Mouse (Mus musculus) kidney, embryonic 16.5 days (tissue): ENCODE measurements at regions not wholly inside any gene's neighbourhood (a gene's known extent, or its start where the extent isn't known, plus 50 kb on each side); places are given as distances from the start of the nearest gene placed in this dataset. TPM values are rescaled to one million over a fixed set of nuclear protein-coding genes. Genes with fewer than 3 reads are reported as not detected.

Experiments
- ATAC-seq: fragments of 200-750 bp; cut with Nextera tagmentation; 2 replicates; pipeline ENCODE4 v1.8.0; 2017; ENCODE audit warnings: moderate TSS enrichment; ENCODE audit not compliant: low FRiP score, low TSS enrichment
- H3K27ac ChIP-seq: fragments of 300-500 bp; sonication (generic); 2 replicates; pipeline ENCODE4 v1.5.1; 2014; ENCODE audit warnings: low read length
- H3K27me3 ChIP-seq: fragments of 300-500 bp; sonication (generic); 2 replicates; pipeline ENCODE4 v1.6.1; 2014; ENCODE audit warnings: low read length, control low read depth, mixed read lengths; ENCODE audit not compliant: insufficient read depth
- H3K36me3 ChIP-seq: fragments of 300-500 bp; sonication (generic); 2 replicates; pipeline ENCODE4 v1.6.1; 2014; ENCODE audit warnings: low read length, control low read depth, mixed read lengths; ENCODE audit not compliant: insufficient read depth
- H3K4me1 ChIP-seq: fragments of 300-500 bp; sonication (generic); 2 replicates; pipeline ENCODE4 v1.6.1; 2014; ENCODE audit warnings: low read length, control low read depth, mixed read lengths; ENCODE audit not compliant: insufficient read depth
- H3K4me2 ChIP-seq: fragments of 300-500 bp; sonication (generic); replicated peaks from 2 replicates; pipeline ENCODE4 v1.6.1; 2014; ENCODE audit warnings: low read depth, low read length
- H3K4me3 ChIP-seq: fragments of 300-500 bp; sonication (generic); 2 replicates; pipeline ENCODE4 v1.5.1; 2014; ENCODE audit warnings: mild to moderate bottlenecking, low read length
- H3K9ac ChIP-seq: fragments of 300-500 bp; sonication (generic); replicated peaks from 2 replicates; pipeline ENCODE4 v1.6.1; 2014; ENCODE audit warnings: low read length
- H3K9me3 ChIP-seq: fragments of 300-500 bp; sonication (generic); 2 replicates; pipeline ENCODE4 v1.6.1; 2016; ENCODE audit warnings: low read length, control low read depth
- WGBS: fragments of 180-500 bp; shearing (Covaris S2); extraction: QIAGEN DNeasy Blood & Tissue Kit; methylation state at CpG from one replicate; pipeline ENCODE4 v1.1.7; 2014; 5-methylcytosine and 5-hydroxymethylcytosine counted together
- microRNA-seq: library from miRNA; unstranded; fragments of <30 nt; microRNA quantifications from one replicate; pipeline ENCODE4, GENCODE M21; 2016

- WGBS = 70% methylated on average over 4 of the region's 4 CpGs
- Histone ChIP-seq H3K27ac (no peak overlapping the region), H3K36me3 (no peaks in the 10 kb centered on the region), H3K9ac (no peak overlapping the region), H3K4me1 (no peaks in the 10 kb centered on the region), H3K9me3 (no peaks in the 10 kb centered on the region), H3K4me2 (no peak overlapping the region), H3K4me3 (no peak overlapping the region), H3K27me3 (no peaks in the 10 kb centered on the region)
- ATAC-seq = no peak
Measured at GRCm38 (mm10) chr6:107474125-107474524, 55.4 kb upstream of the Lrrn1 start.

Small RNA genes in the stretch of these regions (microRNA-seq; reads per million reads assigned to microRNA genes)
- gene Gm27690 = not detected
